Mouse (Mus musculus): ENCODE data around the gene Hist1h4d. TPM values are rescaled to one million over a fixed set of nuclear protein-coding genes. Genes with fewer than 3 reads are reported as not detected.
"Not testable (repeated sequence)": the region's sequence is repeated elsewhere in the genome, so short reads cannot be mapped to it uniquely, and the experiment has no call there.

Gene Hist1h4d
- polyA plus RNA-seq, 1 experiment from 2014 or later, result 37.3 TPM

- Histone ChIP-seq H3K36me3 (no peaks in the 10 kb centered on the region), H3K9me3 (no peaks in the 10 kb centered on the region), H3K27me3 (no peaks in the 10 kb centered on the region), H3K27ac (replicated peaks) (0 out of 2 replicates have a peak overlapping the region, but pooled peaks have one; percentile 1), H3K4me3 (0 out of 2 replicates have a peak overlapping the region, but pooled peaks have one; percentile 42), H3K4me2 (peak overlapping the region; percentile 81), H3K9ac (peak overlapping the region; percentile 78), H3K4me1 (replicated peaks) (peaks cover 42% of the 10 kb centered on the region)
- no peak for ATAC-seq (ENCODE audit: low read depth)
- WGBS, result 54% methylated on average over 6 of the region's 6 CpGs
These were observed 4.3 kb upstream of the Hist1h4d start for GRCm38 (mm10) chr13:23576906-23577639.

DNA sequence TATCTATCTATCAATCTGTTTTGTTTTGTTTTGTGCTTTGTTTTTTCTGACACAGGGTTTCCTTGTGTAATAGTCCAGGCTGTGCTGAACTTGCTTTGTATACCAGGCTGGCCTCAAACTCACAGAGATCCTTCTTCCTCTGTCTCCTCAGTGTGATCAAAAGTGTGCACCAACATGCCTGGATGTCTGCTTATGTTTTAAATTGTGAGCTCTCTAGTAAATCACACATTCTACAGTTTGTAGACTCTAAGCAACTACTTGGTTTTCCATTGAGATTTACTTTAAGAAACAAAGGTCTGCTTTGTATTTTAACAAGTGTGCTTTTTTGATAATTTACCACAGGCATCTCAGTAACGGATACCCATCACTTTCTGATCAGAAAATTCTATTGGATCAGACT is 3.6 kb upstream of the Hist1h4d start:
- no peak overlapping the region for H3K9ac ChIP-seq
- H3K36me3 ChIP-seq, result no peaks in the 10 kb centered on the region
- H3K9me3 ChIP-seq, result no peaks in the 10 kb centered on the region
- 86% methylated on average over 1 of the region's 1 CpGs for WGBS
- H3K4me1 ChIP-seq (replicated peaks), result peaks cover 42% of the 10 kb centered on the region
- H3K4me3 ChIP-seq, result no peak overlapping the region
- H3K27me3 ChIP-seq, result no peaks in the 10 kb centered on the region
- ATAC-seq (ENCODE audit: low read depth), result no peak
- no peak overlapping the region for H3K27ac ChIP-seq (replicated peaks)
- no peak overlapping the region for H3K4me2 ChIP-seq

GRCm38 (mm10) chr13:23582219-23583056 is 1.0 kb downstream of the Hist1h4d start:
- peak overlapping the region; percentile 82 for H3K27ac ChIP-seq (replicated peaks)
- H3K4me2 ChIP-seq, result peak overlapping the region; percentile 91
- ATAC-seq (ENCODE audit: low read depth), result no peak
- H3K4me1 ChIP-seq (replicated peaks), result peaks cover 44% of the 10 kb centered on the region
- no peaks in the 10 kb centered on the region for H3K27me3 ChIP-seq
- no peaks in the 10 kb centered on the region for H3K9me3 ChIP-seq
- H3K36me3 ChIP-seq, result no peaks in the 10 kb centered on the region
- peak overlapping the region; percentile 72 for H3K9ac ChIP-seq
- peak overlapping the region; percentile 47 for H3K4me3 ChIP-seq
- 8% methylated on average over 6 of the region's 6 CpGs for WGBS

DNA sequence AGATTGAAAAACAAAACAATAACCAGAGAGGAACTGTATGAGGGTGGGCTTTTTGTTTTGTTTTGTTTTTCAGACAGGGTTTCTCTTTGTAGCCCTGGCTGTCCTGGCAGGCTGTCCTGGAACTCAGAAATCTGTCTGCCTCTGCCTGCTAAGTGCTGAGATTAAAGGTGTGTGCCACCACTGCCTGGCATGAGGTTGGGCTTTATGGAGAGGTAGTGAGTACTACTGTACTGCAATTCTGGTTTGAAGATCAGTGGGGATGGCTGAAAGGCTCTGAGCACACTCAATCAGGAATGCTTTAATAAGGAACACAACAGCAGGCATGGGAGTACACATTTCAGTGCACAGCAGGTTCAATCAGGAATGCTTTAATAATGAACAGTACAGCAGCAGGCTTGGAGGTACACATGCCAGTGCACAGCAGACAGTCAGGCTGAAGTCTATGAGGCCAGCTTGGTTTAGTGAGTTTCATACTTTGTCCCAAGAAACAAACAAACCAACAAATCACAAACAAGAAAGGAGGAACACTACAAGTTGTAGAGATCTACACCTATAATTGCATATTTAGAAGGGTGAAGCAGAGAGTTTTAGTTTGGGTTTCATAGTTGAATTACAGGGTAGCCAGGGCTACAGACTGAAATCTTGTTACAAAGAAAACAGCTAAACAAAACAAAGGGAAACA is 2.1 kb downstream of the Hist1h4d start:
- H3K4me3 ChIP-seq, result no peak overlapping the region
- H3K27me3 ChIP-seq, result no peaks in the 10 kb centered on the region
- H3K4me2 ChIP-seq, result 0 out of 2 replicates have a peak overlapping the region, but pooled peaks have one; percentile 7
- H3K4me1 ChIP-seq (replicated peaks), result peaks cover 44% of the 10 kb centered on the region
- peak overlapping the region; percentile 23; the same call in 1 of the 2 replicates for H3K27ac ChIP-seq (replicated peaks)
- no peaks in the 10 kb centered on the region for H3K9me3 ChIP-seq
- ATAC-seq (ENCODE audit: low read depth), result no peak
- no peak overlapping the region for H3K9ac ChIP-seq
- no peaks in the 10 kb centered on the region for H3K36me3 ChIP-seq

- Histone ChIP-seq H3K27me3 (no peaks in the 10 kb centered on the region), H3K4me2 (peak overlapping the region; percentile 72), H3K36me3 (no peaks in the 10 kb centered on the region), H3K9me3 (no peaks in the 10 kb centered on the region), H3K9ac (peak overlapping the region; percentile 76), H3K4me3 (peak overlapping the region; percentile 47), H3K4me1 (replicated peaks) (peaks cover 44% of the 10 kb centered on the region), H3K27ac (replicated peaks) (peak overlapping the region; percentile 93)
- ATAC-seq (ENCODE audit: low read depth), result no peak
These were observed 2.9 kb downstream of the Hist1h4d start for GRCm38 (mm10) chr13:23584331-23584730.

- under 1% methylated on average over 21 of the region's 21 CpGs for WGBS
- Histone ChIP-seq H3K27ac (replicated peaks) (peak overlapping the region; percentile 93), H3K4me1 (replicated peaks) (peaks cover 44% of the 10 kb centered on the region), H3K4me3 (peak overlapping the region; percentile 47), H3K9me3 (no peaks in the 10 kb centered on the region), H3K27me3 (no peaks in the 10 kb centered on the region), H3K36me3 (no peaks in the 10 kb centered on the region), H3K9ac (peak overlapping the region; percentile 76), H3K4me2 (peak overlapping the region; percentile 72)
- no peak for ATAC-seq (ENCODE audit: low read depth)
These were observed 3.6 kb downstream of the Hist1h4d start for GRCm38 (mm10) chr13:23585029-23585441.

- peak overlapping the region; percentile 47 for H3K4me3 ChIP-seq
- H3K36me3 ChIP-seq, H3K27me3 ChIP-seq, H3K9me3 ChIP-seq: not testable (repeated sequence)
- peaks cover 44% of the 10 kb centered on the region for H3K4me1 ChIP-seq (replicated peaks)
- peak overlapping the region; percentile 93 for H3K27ac ChIP-seq (replicated peaks)
- ATAC-seq (ENCODE audit: low read depth), result peak; percentile 90
- WGBS, result under 1% methylated on average over 23 of the region's 36 CpGs
- peak overlapping the region; percentile 72 for H3K4me2 ChIP-seq
- H3K9ac ChIP-seq, result peak overlapping the region; percentile 76
These were observed 4.2 kb downstream of the Hist1h4d start for GRCm38 (mm10) chr13:23585442-23586098.

- Histone ChIP-seq H3K27ac (replicated peaks) (peak overlapping the region; percentile 82), H3K27me3 (no peaks in the 10 kb centered on the region), H3K9ac (peak overlapping the region; percentile 58), H3K36me3 (no peaks in the 10 kb centered on the region), H3K4me2 (peak overlapping the region; percentile 72), H3K4me1 (replicated peaks) (peaks cover 39% of the 10 kb centered on the region), H3K9me3 (no peaks in the 10 kb centered on the region), H3K4me3 (peak overlapping the region; percentile 47)
- 1% methylated on average over 22 of the region's 22 CpGs for WGBS
- no peak for ATAC-seq (ENCODE audit: low read depth)
These were observed 4.9 kb downstream of the Hist1h4d start for GRCm38 (mm10) chr13:23586099-23586939.

- Histone ChIP-seq H3K27ac (replicated peaks) (peak overlapping the region; percentile 82), H3K4me3 (peak overlapping the region; percentile 47), H3K9ac (peak overlapping the region; percentile 58), H3K4me2 (peak overlapping the region; percentile 72), H3K27me3 (no peaks in the 10 kb centered on the region), H3K4me1 (replicated peaks) (peaks cover 36% of the 10 kb centered on the region), H3K36me3 (no peaks in the 10 kb centered on the region), H3K9me3 (no peaks in the 10 kb centered on the region)
- 3% methylated on average over 1 of the region's 1 CpGs for WGBS
- no peak for ATAC-seq (ENCODE audit: low read depth)
These were observed 5.5 kb downstream of the Hist1h4d start for GRCm38 (mm10) chr13:23586940-23587225.

- H3K9me3 ChIP-seq, result no peaks in the 10 kb centered on the region
These were observed 9.8 kb downstream of the Hist1h4d start for GRCm38 (mm10) chr13:23591206-23591605.

GRCm38 (mm10) chr13:23591886-23592285 is 10.5 kb downstream of the Hist1h4d start:
- H3K9me3 ChIP-seq; H3K27ac ChIP-seq (replicated peaks); H3K36me3 ChIP-seq; H3K4me3 ChIP-seq; H3K4me2 ChIP-seq; ATAC-seq (ENCODE audit: low read depth); H3K27me3 ChIP-seq; H3K4me1 ChIP-seq (replicated peaks); H3K9ac ChIP-seq: not testable (repeated sequence)
- 85% methylated on average over 7 of the region's 7 CpGs for WGBS

More at GRCm38 (mm10) chr13:23591206-23591605, 9.8 kb downstream of the Hist1h4d start:
- Histone ChIP-seq H3K36me3 (no peaks in the 10 kb centered on the region), H3K27ac (replicated peaks) (no peak overlapping the region), H3K4me3 (no peak overlapping the region), H3K9ac (no peak overlapping the region), H3K4me2 (no peak overlapping the region), H3K27me3 (no peaks in the 10 kb centered on the region), H3K4me1 (replicated peaks) (peaks cover 10% of the 10 kb centered on the region)
- WGBS, result 92% methylated on average over 7 of the region's 7 CpGs
- ATAC-seq (ENCODE audit: low read depth), result no peak

Data from neural tube, embryonic 13.5 days (tissue).